Mouse (Mus musculus) heart, adult 2 months (tissue): ENCODE results near the gene Mael. TPM values are rescaled to one million over a fixed set of nuclear protein-coding genes. Genes with fewer than 3 reads are reported as not detected.

Source experiments
- DNase-seq, 2 experiments: peaks; one replicate each; pipeline ENCODE4 v3.0.0; 2021
- H3K27ac ChIP-seq: fragments of 200-600 bp; 2 replicates; pipeline ENCODE4 v1.8.1; 2022
- H3K27me3 ChIP-seq: fragments of 200-500 bp; 2 replicates; pipeline ENCODE4 v1.6.1; 2012; ENCODE audit warnings: mild to moderate bottlenecking, low read length, inconsistent platforms, mixed read lengths; ENCODE audit not compliant: control insufficient read depth, insufficient read depth
- H3K36me3 ChIP-seq: fragments of 200-500 bp; 2 replicates; pipeline ENCODE4 v1.6.1; 2012; ENCODE audit warnings: low read length, inconsistent platforms; ENCODE audit not compliant: control insufficient read depth, insufficient read depth
- H3K4me1 ChIP-seq: fragments of 200-500 bp; 2 replicates; pipeline ENCODE4 v1.6.1; 2011; ENCODE audit warnings: low read length; ENCODE audit not compliant: control insufficient read depth, insufficient read depth
- H3K4me3 ChIP-seq: fragments of 200-600 bp; 2 replicates; pipeline ENCODE4 v1.8.1; 2022
- H3K79me2 ChIP-seq: fragments of 200-500 bp; replicated peaks from 2 replicates; pipeline ENCODE4 v1.6.1; 2012; ENCODE audit warnings: mild to moderate bottlenecking, inconsistent platforms, low read length, moderate library complexity, mixed read lengths; ENCODE audit not compliant: control insufficient read depth, insufficient read depth
- H3K9ac ChIP-seq: fragments of 200-500 bp; 2 replicates; pipeline ENCODE4 v1.6.1; 2012; ENCODE audit warnings: low read depth, mild to moderate bottlenecking, control low read depth, inconsistent platforms, low read length, mixed read lengths
- CTCF ChIP-seq: fragments of 200-600 bp; IDR thresholded peaks from 2 replicates; pipeline ENCODE4 v1.8.1; 2022; ENCODE audit warnings: antibody characterized with exemption, mild to moderate bottlenecking, moderate library complexity
- EP300 ChIP-seq: fragments of 200-500 bp; IDR thresholded peaks from 2 replicates; pipeline ENCODE4 v1.6.1; 2011; ENCODE audit warnings: low read depth, low read length, control low read depth; ENCODE audit not compliant: insufficient read depth
- POLR2A ChIP-seq: fragments of 200-500 bp; IDR thresholded peaks from 2 replicates; pipeline ENCODE4 v1.6.1; 2011; ENCODE audit warnings: mild to moderate bottlenecking, low read depth, low read length, control low read depth; ENCODE audit not compliant: insufficient read depth
- WGBS: fragments of 180-500 bp; shearing (Covaris S2); methylation state at CpG from one replicate; pipeline ENCODE4 v1.1.7; 2018; 5-methylcytosine and 5-hydroxymethylcytosine counted together
- intact Hi-C: fragments of 180-260 bp; cut with DNase I; formaldehyde crosslinking; loops from one replicate; pipeline ENCODE4 v1.15.1; 2025
- polyA plus RNA-seq: library from polyadenylated mRNA; depleted of rRNA; stranded (reverse); fragments of >200 nt; gene quantifications from 2 replicates; pipeline ENCODE4 v1.2.3, GENCODE M21; 2012
- total RNA-seq, 2 experiments: library from RNA; stranded (reverse); gene quantifications; 2 replicates each; pipeline ENCODE4 v1.2.3; 2021

The Mael gene
- total and polyA plus RNA-seq, 3 experiments: 0.18 TPM; not detected in 2

- Histone ChIP-seq H3K4me3 (no peak overlapping the region), H3K36me3 (no peaks in the 10 kb centered on the region), H3K9ac (no peak overlapping the region), H3K4me1 (no peaks in the 10 kb centered on the region), H3K79me2 (no peaks in the 10 kb centered on the region), H3K27ac (no peak overlapping the region), H3K27me3 (no peaks in the 10 kb centered on the region)
- TF ChIP-seq CTCF (no peak), POLR2A (no peak), EP300 (no peak)
- intact Hi-C loops: loop anchor here (5.0 kb wide), 1 partner anchor 198 kb away; no protein-coding TSS in a partner anchor
- DNase-seq: no peak
- 88% methylated on average over 14 of the region's 14 CpGs for WGBS
Observed at GRCm38 (mm10) chr1:166164580-166164979, 74.0 kb downstream of the Mael start.

- H3K27ac ChIP-seq: no peak overlapping the region
- no peaks in the 10 kb centered on the region for H3K79me2 ChIP-seq
- peak; percentile 49 to 78 for DNase-seq
- H3K36me3 ChIP-seq: no peaks in the 10 kb centered on the region
- H3K4me3 ChIP-seq: no peak overlapping the region
- 17% methylated on average over 24 of the region's 24 CpGs for WGBS
- TF ChIP-seq POLR2A (no peak), EP300 (peak; percentile 84; the same call in 1 of the 2 replicates), CTCF (peak; percentile 95)
- no peak overlapping the region for H3K9ac ChIP-seq
- no peaks in the 10 kb centered on the region for H3K4me1 ChIP-seq
- intact Hi-C loops: loop anchor here (1.0 to 5.0 kb wide), 3 partner anchors 94 to 201 kb away; partner anchors contain the start of gene Ildr2
- H3K27me3 ChIP-seq: no peaks in the 10 kb centered on the region; the same call in 1 of the 2 replicates
Observed at GRCm38 (mm10) chr1:166160569-166161445, 77.7 kb downstream of the Mael start.

GRCm38 (mm10) chr1:166160111-166160510, 78.4 kb downstream of the Mael start:
- no peaks in the 10 kb centered on the region for H3K4me1 ChIP-seq
- H3K9ac ChIP-seq: no peak overlapping the region
- H3K27me3 ChIP-seq: no peaks in the 10 kb centered on the region; the same call in 1 of the 2 replicates
- H3K79me2 ChIP-seq: no peaks in the 10 kb centered on the region
- no peak overlapping the region for H3K27ac ChIP-seq
- no peak for DNase-seq
- intact Hi-C loops: loop anchor here (1.0 to 5.0 kb wide), 3 partner anchors 95 to 202 kb away; partner anchors contain the start of gene Ildr2
- H3K36me3 ChIP-seq: no peaks in the 10 kb centered on the region
- WGBS: 42% methylated on average over 5 of the region's 5 CpGs
- no peak for TF ChIP-seq CTCF
- TF ChIP-seq POLR2A: no peak
- no peak for TF ChIP-seq EP300
- H3K4me3 ChIP-seq: no peak overlapping the region

GRCm38 (mm10) chr1:166158664-166159063, 79.9 kb downstream of the Mael start:
- no peak overlapping the region for H3K27ac ChIP-seq
- no peak overlapping the region for H3K4me3 ChIP-seq
- no peaks in the 10 kb centered on the region for H3K36me3 ChIP-seq
- no peaks in the 10 kb centered on the region for H3K4me1 ChIP-seq
- 52% methylated on average over 9 of the region's 9 CpGs for WGBS
- no peak for DNase-seq
- H3K9ac ChIP-seq: no peak overlapping the region
- no peaks in the 10 kb centered on the region for H3K79me2 ChIP-seq
- no peak for TF ChIP-seq POLR2A
- TF ChIP-seq EP300: no peak
- no peak for TF ChIP-seq CTCF
- no peaks in the 10 kb centered on the region; the same call in 1 of the 2 replicates for H3K27me3 ChIP-seq
- intact Hi-C loops: loop anchor here (10.0 kb wide), 1 partner anchor 504 kb away; no protein-coding TSS in a partner anchor

- DNase-seq: no peak
- no peak overlapping the region for H3K4me3 ChIP-seq
- intact Hi-C loops: loop anchor here (10.0 kb wide), 1 partner anchor 503 kb away; no protein-coding TSS in a partner anchor
- H3K9ac ChIP-seq: no peak overlapping the region
- H3K4me1 ChIP-seq: no peaks in the 10 kb centered on the region
- 66% methylated on average over 12 of the region's 12 CpGs for WGBS
- no peaks in the 10 kb centered on the region for H3K79me2 ChIP-seq
- H3K36me3 ChIP-seq: no peaks in the 10 kb centered on the region
- no peak overlapping the region for H3K27ac ChIP-seq
- H3K27me3 ChIP-seq: no peaks in the 10 kb centered on the region; the same call in 1 of the 2 replicates
- TF ChIP-seq EP300 (no peak), POLR2A (no peak), CTCF (no peak)
Observed at GRCm38 (mm10) chr1:166157712-166158111, 80.8 kb downstream of the Mael start.
